Mouse (Mus musculus): Measurements from ENCODE around the gene Olfr945. TPM values are rescaled to one million over a fixed set of nuclear protein-coding genes. Genes with fewer than 3 reads are reported as not detected.

Olfr945 gene
- not detected for total RNA-seq (2021)
- long read RNA-seq, experiment 1 = 0 reads
- long read RNA-seq, experiment 2 = 0 reads

DNA sequence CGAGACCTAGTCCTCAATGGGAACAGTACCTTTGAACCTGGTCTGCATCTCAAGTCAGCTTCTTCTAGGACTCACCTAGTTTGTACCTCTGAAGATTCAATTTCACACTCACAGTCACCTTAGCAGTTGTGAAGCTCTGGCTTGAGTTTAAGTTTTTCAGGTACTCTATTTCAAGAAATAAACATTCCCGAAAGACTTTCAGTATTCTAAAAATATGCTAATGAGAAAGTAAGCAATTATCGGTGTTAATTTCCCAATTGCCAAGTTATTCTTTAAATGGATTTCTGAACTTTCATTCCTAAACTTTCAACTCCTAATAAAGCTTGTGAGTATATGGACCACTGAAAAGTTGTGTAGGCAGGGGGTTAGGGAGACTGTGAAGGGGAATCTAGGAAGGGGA, at the start of gene Olfr945:
Gene Olfr945, minus strand, starts transcription at position 101 of the 400 bp plus-strand sequence.
- no peak for DNase-seq

GRCm38 (mm10) chr9:39325945-39326344, 49.3 kb upstream of the Olfr945 start, which contains the start of gene Olfr948:
TSS of gene Olfr948 (minus strand) at chr9:39326045.
- no peak for DNase-seq

- no peak for DNase-seq
Observed at GRCm38 (mm10) chr9:39287136-39287535, 10.5 kb upstream of the Olfr945 start.

DNA sequence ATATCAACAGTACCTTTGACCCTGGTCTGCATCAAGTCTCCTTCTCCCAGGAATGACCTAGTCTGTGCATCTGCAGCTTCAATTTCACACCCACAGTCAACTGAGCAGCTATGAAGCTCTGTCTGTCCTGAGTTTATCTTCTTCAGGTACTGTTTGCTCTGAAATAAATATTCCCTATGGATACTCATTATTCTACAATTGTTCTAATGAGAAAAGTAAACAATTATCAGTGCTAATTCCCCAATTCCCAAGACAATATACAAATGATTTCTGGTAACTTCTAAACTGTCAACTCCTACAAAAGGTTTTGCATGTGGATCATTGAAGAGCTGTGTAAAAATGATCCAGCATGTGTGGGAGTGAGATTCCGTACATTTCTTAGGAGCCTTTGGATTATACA, 26.7 kb downstream of the Olfr945 start, which contains the start of gene Olfr1537:
Gene Olfr1537, minus strand, starts transcription at position 101 of the 400 bp plus-strand sequence.
- DNase-seq = no peak

Other genes starting within 250 kb of the Olfr945 start
- gene Olfr937, start 211.9 kb downstream of the Olfr945 start, total RNA-seq (2021) = not detected
- gene Olfr938, start 197.9 kb downstream of the Olfr945 start, total RNA-seq (2021) = not detected
- gene Olfr27, start 148.7 kb downstream of the Olfr945 start, total RNA-seq (2021) = not detected
- not detected for gene Olfr943, start 110.5 kb downstream of the Olfr945 start, total RNA-seq (2021)
- not detected for gene Olfr944, start 74.9 kb downstream of the Olfr945 start, total RNA-seq (2021)
- not detected for gene Olfr1537, start 26.8 kb downstream of the Olfr945 start, total RNA-seq (2021)
- not detected for gene Olfr948, start 49.2 kb upstream of the Olfr945 start, total RNA-seq (2021)
- not detected for gene Olfr951, start 110.6 kb upstream of the Olfr945 start, total RNA-seq (2021)
- not detected for gene Olfr952, start 150.3 kb upstream of the Olfr945 start, total RNA-seq (2021)
- not detected for gene Olfr954, start 179.9 kb upstream of the Olfr945 start, total RNA-seq (2021)
- gene Olfr955, start 195.1 kb upstream of the Olfr945 start, total RNA-seq (2021) = not detected
- gene Olfr44, start 217.2 kb upstream of the Olfr945 start, total RNA-seq (2021) = not detected
- not detected for gene Olfr957, start 239.0 kb upstream of the Olfr945 start, total RNA-seq (2021)